In genomic region chr1:51360095-51360494, GRCm38 (mm10) we compare ENCODE assay signal across 19 mouse cellular contexts.
A peak's percentile ranks its signal among the peaks of the same experiment; 100 is the strongest.
DNase-seq lines count a peak whose midpoint lies in the region; ATAC-seq and TF ChIP-seq lines count a peak whose summit lies in the region.
"Had no signal": no experiment of that assay in that cellular context is flagged by ENCODE, and none has a peak within 500 bp of the region (broad histone marks: within the 10 kb centered on the region; RNA-seq: fewer than 3 reads in every experiment).

No protein-coding gene starts in this region.

- TF ChIP-seq CTCF in brain, embryonic 14.5 days (IDR thresholded peaks at IDR 0.05; ENCODE audit: borderline replicate concordance, extremely low read depth, insufficient read depth, insufficient read length), result no peak

- no peaks in the 10 kb centered on the region for H3K36me3 ChIP-seq in forebrain, embryonic 16.5 days (ENCODE audit: control insufficient read depth, insufficient read depth)
- H3K36me3 ChIP-seq in forebrain, embryonic 12.5 days (replicated peaks), result no peaks in the 10 kb centered on the region
- H3K36me3 ChIP-seq in midbrain, embryonic 11.5 days (ENCODE audit: control insufficient read depth, insufficient read depth, low read length), result no peaks in the 10 kb centered on the region
- no peaks in the 10 kb centered on the region for H3K36me3 ChIP-seq in midbrain, embryonic 15.5 days (replicated peaks)
- H3K36me3 ChIP-seq: embryonic facial prominence, embryonic 13.5 days; embryonic facial prominence, embryonic 15.5 days had no signal

- ATAC-seq in forebrain, embryonic 16.5 days, result peak; percentile 31; the same call in 1 of the 2 replicates
- ATAC-seq in forebrain, embryonic 12.5 days (ENCODE audit: low FRiP score), result no peak
- no peak for ATAC-seq in midbrain, embryonic 11.5 days (ENCODE audit: low FRiP score)
- no peak for ATAC-seq in midbrain, embryonic 15.5 days (replicated peaks)

- 32% methylated on average over 3 of the region's 3 CpGs for WGBS in forebrain, embryonic 16.5 days
- 67% methylated on average over 3 of the region's 3 CpGs for WGBS in forebrain, embryonic 12.5 days
- WGBS in midbrain, embryonic 11.5 days, result 80% methylated on average over 3 of the region's 3 CpGs
- 72% methylated on average over 3 of the region's 3 CpGs for WGBS in midbrain, embryonic 15.5 days

- no peak overlapping the region; the same call in 1 of the 2 replicates for H3K4me2 ChIP-seq in forebrain, embryonic 16.5 days (ENCODE audit: low read length)
- no peak overlapping the region for H3K4me2 ChIP-seq in forebrain, embryonic 12.5 days
- H3K4me2 ChIP-seq in midbrain, embryonic 11.5 days, result no peak overlapping the region
- H3K4me2 ChIP-seq in midbrain, embryonic 15.5 days, result no peak overlapping the region
- H3K4me2 ChIP-seq: embryonic facial prominence, embryonic 13.5 days; embryonic facial prominence, embryonic 15.5 days had no signal

- no peak overlapping the region for H3K27ac ChIP-seq in forebrain, embryonic 16.5 days (ENCODE audit: low read length)
- H3K27ac ChIP-seq in forebrain, embryonic 12.5 days, result no peak overlapping the region
- no peak overlapping the region for H3K27ac ChIP-seq in midbrain, embryonic 11.5 days (ENCODE audit: low read depth, low read length)
- no peak overlapping the region for H3K27ac ChIP-seq in midbrain, embryonic 15.5 days
- H3K27ac ChIP-seq: embryonic facial prominence, embryonic 13.5 days; embryonic facial prominence, embryonic 15.5 days had no signal

- H3K4me3 ChIP-seq in forebrain, embryonic 16.5 days (replicated peaks; ENCODE audit: low read length), result no peak overlapping the region
- H3K4me3 ChIP-seq in forebrain, embryonic 12.5 days (replicated peaks), result no peak overlapping the region
- no peak overlapping the region for H3K4me3 ChIP-seq in midbrain, embryonic 11.5 days (ENCODE audit: low read depth, low read length)
- H3K4me3 ChIP-seq in midbrain, embryonic 15.5 days, result no peak overlapping the region
- H3K4me3 ChIP-seq: embryonic facial prominence, embryonic 13.5 days; embryonic facial prominence, embryonic 15.5 days; erythroblast, embryonic 14.5 days had no signal

- DNase-seq in midbrain, embryonic 11.5 days (ENCODE audit: low spot score, missing footprints), result peak; percentile 71
- DNase-seq in brain, embryonic 14.5 days (ENCODE audit: low read depth), result peak; percentile 55
- DNase-seq in adrenal gland, adult 8-10 months, result no peak
- DNase-seq: adrenal gland, adult 2 months; adrenal gland, postnatal 14 days; adrenal gland, postnatal 36 days; cerebellum, adult 11 months; cerebellum, adult 18-20 months; cerebellum, adult 8-10 months; cerebellum, adult 9-11 months; cerebellum, postnatal 14 days; cerebellum, postnatal 36 days; embryo, embryonic 11 days had no signal

- no peaks in the 10 kb centered on the region for H3K27me3 ChIP-seq in forebrain, embryonic 16.5 days (replicated peaks; ENCODE audit: control insufficient read depth, insufficient read depth, low read length)
- no peaks in the 10 kb centered on the region for H3K27me3 ChIP-seq in forebrain, embryonic 12.5 days
- no peaks in the 10 kb centered on the region for H3K27me3 ChIP-seq in midbrain, embryonic 11.5 days (ENCODE audit: control insufficient read depth, insufficient read depth, low read length)
- no peaks in the 10 kb centered on the region for H3K27me3 ChIP-seq in midbrain, embryonic 15.5 days (replicated peaks)
- H3K27me3 ChIP-seq: embryonic facial prominence, embryonic 13.5 days; embryonic facial prominence, embryonic 15.5 days had no signal

- TF ChIP-seq POLR2A in brain, embryonic 14.5 days (IDR thresholded peaks at IDR 0.05; ENCODE audit: borderline replicate concordance, extremely low read depth, insufficient read depth, insufficient read length, poor library complexity, severe bottlenecking), result no peak

- H3K9ac ChIP-seq in forebrain, embryonic 16.5 days (replicated peaks; ENCODE audit: low read depth, low read length), result no peak overlapping the region
- no peak overlapping the region for H3K9ac ChIP-seq in forebrain, embryonic 12.5 days
- H3K9ac ChIP-seq in midbrain, embryonic 11.5 days (ENCODE audit: low read length), result no peak overlapping the region
- no peak overlapping the region for H3K9ac ChIP-seq in midbrain, embryonic 15.5 days
- H3K9ac ChIP-seq: embryonic facial prominence, embryonic 13.5 days; embryonic facial prominence, embryonic 15.5 days had no signal

- peaks cover 5% of the 10 kb centered on the region for H3K4me1 ChIP-seq in forebrain, embryonic 16.5 days (replicated peaks; ENCODE audit: control insufficient read depth, insufficient read depth, low read length)
- no peaks in the 10 kb centered on the region; the same call in 1 of the 2 replicates for H3K4me1 ChIP-seq in forebrain, embryonic 12.5 days
- H3K4me1 ChIP-seq in midbrain, embryonic 11.5 days (ENCODE audit: control insufficient read depth, insufficient read depth, low read length), result no peaks in the 10 kb centered on the region
- peaks cover 7% of the 10 kb centered on the region for H3K4me1 ChIP-seq in midbrain, embryonic 15.5 days
- H3K4me1 ChIP-seq: embryonic facial prominence, embryonic 13.5 days; embryonic facial prominence, embryonic 15.5 days had no signal

- no peaks in the 10 kb centered on the region for H3K9me3 ChIP-seq in forebrain, embryonic 16.5 days (ENCODE audit: control insufficient read depth, low read length)
- H3K9me3 ChIP-seq in forebrain, embryonic 12.5 days, result no peaks in the 10 kb centered on the region
- H3K9me3 ChIP-seq in midbrain, embryonic 11.5 days (ENCODE audit: control insufficient read depth, low read length), result no peaks in the 10 kb centered on the region
- H3K9me3 ChIP-seq in midbrain, embryonic 15.5 days, result no peaks in the 10 kb centered on the region
- H3K9me3 ChIP-seq: embryonic facial prominence, embryonic 13.5 days; embryonic facial prominence, embryonic 15.5 days had no signal
